Mouse (Mus musculus) T-cell, adult 66 days (primary cell): ENCODE results near the gene Slpi. TPM values are rescaled to one million over a fixed set of nuclear protein-coding genes. Genes with fewer than 3 reads are reported as not detected.

Source experiments
- total RNA-seq, 2 experiments: library from RNA; stranded (reverse); gene quantifications; 3 replicates in 1 of 2; 4 replicates in 1 of 2; pipeline ENCODE4 v1.2.4; 2023

Slpi gene
- 1 to 10 TPM; 6.9 to 9.3 TPM for total RNA-seq

DNA sequence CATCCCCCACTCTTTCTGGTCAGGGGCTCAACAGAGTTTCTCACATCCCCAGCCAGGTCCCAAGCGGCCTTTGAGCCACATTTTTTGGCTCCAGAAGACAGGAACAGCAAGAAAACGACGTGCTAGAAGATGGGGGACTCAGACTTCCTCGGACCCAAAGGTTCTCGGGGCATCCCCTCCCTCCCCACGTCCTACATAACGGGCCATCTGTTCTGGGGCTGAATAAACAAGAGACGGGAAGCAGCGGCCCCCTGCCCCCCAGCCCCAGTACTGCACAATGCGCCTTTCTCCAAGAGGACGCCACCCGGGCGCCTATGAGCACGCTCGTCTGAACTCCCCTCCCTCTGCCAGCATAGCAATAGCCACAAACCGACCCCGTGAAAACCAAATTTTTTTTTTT, at the start of gene Slpi:
Slpi (minus strand) TSS at position 76 of the 400 bp plus-strand sequence.

DNA sequence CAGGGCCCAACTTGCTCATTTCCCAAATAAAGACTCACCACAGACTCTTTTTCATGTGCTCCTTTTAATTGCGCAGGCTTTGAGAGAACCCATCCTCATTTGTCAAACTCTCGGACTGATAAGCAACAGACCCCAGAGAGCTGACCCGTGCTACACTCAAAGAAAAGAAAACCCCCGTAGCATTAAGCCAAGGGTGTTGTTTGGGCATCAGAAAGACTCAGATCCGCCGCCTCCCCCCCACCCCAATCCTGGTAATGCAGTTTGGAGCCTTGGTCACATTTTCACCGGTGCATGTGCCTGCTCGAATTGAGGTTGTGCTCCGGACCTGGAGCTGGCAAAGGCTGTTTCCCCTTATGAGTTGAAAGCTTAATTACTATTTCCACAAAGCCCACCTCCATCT, 16.2 kb upstream of the Slpi start, which contains the start of gene Matn4:
Matn4 (minus strand) TSS at position 101 of the 400 bp plus-strand sequence.

GRCm38 (mm10) chr2:164402906-164403305, 14.0 kb upstream of the Slpi start, which contains the start of gene Rbpjl:
Gene Rbpjl (plus strand): TSS chr2:164403141.

GRCm38 (mm10) chr2:164332440-164332839, 56.5 kb downstream of the Slpi start, which contains the start of gene Svs5:
Gene Svs5 (plus strand): TSS chr2:164332740.

DNA sequence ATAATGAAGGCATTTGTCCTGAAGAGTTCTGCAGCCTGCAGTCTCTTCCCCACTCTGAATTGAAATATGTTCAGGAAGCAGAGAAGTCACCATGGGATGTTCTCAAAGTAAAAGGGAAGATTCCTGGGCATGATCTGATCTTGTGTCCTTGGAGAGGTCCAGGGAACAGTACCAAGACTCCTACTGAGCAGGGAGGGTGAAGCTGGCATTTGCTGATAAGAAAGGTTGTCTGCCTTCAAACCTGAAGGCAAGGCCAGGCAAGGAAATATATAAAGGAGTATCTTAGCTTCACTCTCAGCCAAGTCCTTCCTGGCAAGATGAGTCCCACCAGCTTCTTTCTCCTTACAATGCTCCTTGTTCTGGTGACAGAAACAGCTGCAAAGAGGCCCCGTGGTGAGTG, 72.4 kb downstream of the Slpi start, which contains the start of gene Svs6:
Svs6 (plus strand) TSS at position 301 of the 400 bp plus-strand sequence.

Other genes starting within 250 kb of the Slpi start
- not detected for gene Kcns1, start 218.0 kb downstream of the Slpi start, total RNA-seq
- not detected for gene Wfdc5, start 206.4 kb downstream of the Slpi start, total RNA-seq
- not detected for gene Wfdc12, start 198.5 kb downstream of the Slpi start, total RNA-seq
- not detected for gene Wfdc15a, start 189.0 kb downstream of the Slpi start, total RNA-seq
- not detected for gene Wfdc15b, start 167.4 kb downstream of the Slpi start, total RNA-seq
- not detected for gene Svs2, start 150.6 kb downstream of the Slpi start, total RNA-seq
- gene Svs3b, start 132.5 kb downstream of the Slpi start, total RNA-seq = not detected
- not detected for gene Svs4, start 110.6 kb downstream of the Slpi start, total RNA-seq
- gene Svs3a, start 99.8 kb downstream of the Slpi start, total RNA-seq = not detected
- not detected for gene Svs6, start 72.3 kb downstream of the Slpi start, total RNA-seq
- gene Svs5, start 56.4 kb downstream of the Slpi start, total RNA-seq = not detected
- not detected for gene Rbpjl, start 14.0 kb upstream of the Slpi start, total RNA-seq
- not detected for gene Matn4, start 16.1 kb upstream of the Slpi start, total RNA-seq
- 1 to 10 TPM; 3.3 to 3.8 TPM for gene Sdc4, start 54.8 kb upstream of the Slpi start, total RNA-seq
- gene Sys1, start 67.9 kb upstream of the Slpi start, total RNA-seq = 10 to 100 TPM; 54.0 to 59.5 TPM
- not detected for gene Gm20458, start 71.9 kb upstream of the Slpi start, total RNA-seq
- gene Trp53tg5, start 84.6 kb upstream of the Slpi start, total RNA-seq = not detected
- 10 to 100 TPM in 1 of 2 experiments, 1 to 10 TPM in 1; 9.3 to 13.0 TPM for gene Dbndd2, start 97.0 kb upstream of the Slpi start, total RNA-seq
- 10 to 100 TPM; 67.3 to 77.4 TPM for gene Pigt, start 108.4 kb upstream of the Slpi start, total RNA-seq
- gene Wfdc2, start 173.3 kb upstream of the Slpi start, total RNA-seq = not detected
- gene Spint3, start 184.4 kb upstream of the Slpi start, total RNA-seq = not detected
- gene Wfdc6a, start 196.4 kb upstream of the Slpi start, total RNA-seq = not detected
- gene Eppin, start 204.5 kb upstream of the Slpi start, total RNA-seq = not detected
- not detected for gene Wfdc6b, start 224.4 kb upstream of the Slpi start, total RNA-seq
- gene Wfdc8, start 224.5 kb upstream of the Slpi start, total RNA-seq = not detected
- not detected for gene Wfdc16, start 249.7 kb upstream of the Slpi start, total RNA-seq